Mouse (Mus musculus) cerebellum, adult 9-11 months (tissue): Measurements from ENCODE around the gene Gm43552.
"Not testable (repeated sequence)": the region's sequence is repeated elsewhere in the genome, so short reads cannot be mapped to it uniquely, and the experiment has no call there.

Experiments
- DNase-seq: peaks from one replicate; pipeline ENCODE4 v3.0.0; 2022

Gene Gm43552

DNA sequence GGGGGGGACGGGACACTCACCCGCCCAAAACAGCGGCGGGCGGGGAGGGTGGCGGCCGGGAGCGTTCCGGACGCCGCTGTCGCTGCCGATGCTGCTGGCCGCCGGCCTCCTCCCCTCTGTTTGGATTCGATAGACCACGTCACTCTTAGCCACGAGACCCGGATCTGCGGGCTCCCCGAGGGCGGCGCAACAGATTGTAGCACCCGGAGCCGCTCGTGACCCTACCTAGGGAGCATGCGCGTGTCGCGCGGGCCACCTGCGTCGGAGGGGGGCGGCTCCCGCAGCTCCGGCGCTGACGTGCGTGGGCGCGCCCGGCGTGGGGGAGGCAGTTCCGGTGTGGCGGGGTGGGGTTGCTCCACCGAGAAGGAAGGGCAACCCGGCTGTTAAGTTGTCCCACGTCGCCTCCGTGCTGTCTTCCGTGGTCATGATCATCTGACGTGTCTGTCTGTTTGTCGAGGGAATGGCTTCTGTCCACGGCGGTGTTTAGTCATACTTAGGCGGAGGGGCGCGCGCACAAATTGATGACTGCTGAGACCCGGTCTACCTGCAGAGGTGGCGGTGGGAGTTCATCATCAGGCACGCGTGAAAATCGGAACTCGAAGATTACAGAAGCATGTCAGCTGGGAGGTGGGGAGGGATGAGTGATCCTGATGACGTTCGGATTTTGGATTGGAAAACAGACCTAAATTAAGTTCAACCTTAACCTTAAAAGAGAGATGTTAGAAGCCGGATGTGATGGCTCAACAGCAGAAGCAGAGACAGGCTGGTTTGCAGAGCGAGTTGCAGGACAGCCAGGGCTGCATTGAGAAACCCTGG lies at the start of gene Gm43552:
Gene Gm43552, minus strand, starts transcription at position 118 of the 816 bp plus-strand sequence.
- DNase-seq: peak; percentile 98

DNA sequence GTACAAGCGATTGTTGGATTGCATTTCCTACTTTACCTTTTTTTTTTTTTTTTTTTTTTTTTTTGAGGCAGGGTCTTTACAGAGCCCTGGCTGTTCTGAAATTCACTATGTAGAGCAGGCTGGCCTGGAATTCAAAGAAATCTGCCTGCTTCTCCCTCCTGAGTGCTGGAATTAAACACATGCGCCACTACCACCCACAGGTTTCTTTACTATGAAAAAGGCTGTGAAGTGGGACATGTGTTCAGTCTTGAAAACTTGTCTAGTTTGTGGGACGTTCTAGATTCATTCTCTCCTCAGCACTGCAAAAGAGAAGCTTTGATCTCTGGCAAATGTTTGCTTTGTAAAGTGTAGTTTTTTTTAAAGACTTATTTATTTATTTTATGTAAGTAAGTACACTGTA lies 49.3 kb upstream of the Gm43552 start:
- no peak for DNase-seq

DNA sequence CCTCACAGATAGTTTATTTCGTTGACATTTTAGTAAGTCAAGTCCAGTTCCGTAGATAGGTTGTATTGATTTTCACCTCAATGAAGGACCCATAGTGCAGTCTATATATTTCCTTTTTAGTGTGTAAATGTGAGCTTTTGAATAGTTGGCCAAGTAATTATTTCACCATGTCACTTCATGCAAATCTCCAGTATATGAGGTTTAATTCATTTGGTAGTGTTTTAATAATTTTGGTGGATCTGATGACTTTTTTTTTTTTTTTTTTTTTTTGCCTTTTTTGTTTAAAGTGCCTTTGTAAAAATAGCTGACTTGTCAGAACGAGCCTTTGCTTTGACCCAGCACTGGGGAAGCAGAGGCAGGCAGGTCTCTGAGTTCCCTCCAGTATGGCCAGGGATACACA lies 47.2 kb upstream of the Gm43552 start:
- no peak for DNase-seq

DNA sequence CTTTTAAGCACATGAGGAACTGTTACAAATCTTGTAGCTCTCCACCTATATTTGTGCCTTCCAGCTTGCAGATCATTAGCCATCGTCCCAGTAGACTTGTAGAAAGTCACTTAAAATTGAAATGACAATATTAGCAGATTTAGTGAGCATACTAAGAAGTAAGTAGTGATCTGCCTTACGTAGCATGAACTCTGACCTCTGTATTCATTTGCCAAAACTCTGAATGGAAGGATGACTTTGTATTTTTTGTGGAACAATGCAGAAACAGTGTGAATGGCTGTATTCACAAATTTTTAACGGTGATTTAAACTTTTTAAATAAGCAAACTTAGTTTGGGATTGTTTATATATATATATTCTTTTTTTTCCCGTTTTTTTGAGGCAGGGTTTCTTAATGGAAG lies 46.2 kb upstream of the Gm43552 start:
- DNase-seq: no peak

DNA sequence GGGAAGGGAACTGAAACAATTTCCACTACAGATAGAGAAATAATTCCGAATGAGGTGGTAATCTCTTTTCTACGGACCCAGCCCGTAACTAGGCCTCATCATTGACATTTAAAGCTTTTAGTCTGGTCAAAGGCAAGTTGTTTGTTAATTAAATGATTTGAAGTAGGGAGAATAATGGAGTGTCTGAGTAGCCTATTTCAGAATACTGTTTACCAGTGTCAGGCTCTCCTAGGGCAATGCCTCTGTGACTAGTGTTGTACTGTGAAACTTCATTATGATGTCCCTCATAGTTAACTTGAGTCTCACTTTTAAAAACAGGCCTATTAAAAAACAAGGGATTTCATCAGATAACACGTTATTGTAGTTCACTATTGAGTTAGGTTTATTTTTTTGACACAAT lies 45.5 kb upstream of the Gm43552 start:
- DNase-seq: no peak

DNA sequence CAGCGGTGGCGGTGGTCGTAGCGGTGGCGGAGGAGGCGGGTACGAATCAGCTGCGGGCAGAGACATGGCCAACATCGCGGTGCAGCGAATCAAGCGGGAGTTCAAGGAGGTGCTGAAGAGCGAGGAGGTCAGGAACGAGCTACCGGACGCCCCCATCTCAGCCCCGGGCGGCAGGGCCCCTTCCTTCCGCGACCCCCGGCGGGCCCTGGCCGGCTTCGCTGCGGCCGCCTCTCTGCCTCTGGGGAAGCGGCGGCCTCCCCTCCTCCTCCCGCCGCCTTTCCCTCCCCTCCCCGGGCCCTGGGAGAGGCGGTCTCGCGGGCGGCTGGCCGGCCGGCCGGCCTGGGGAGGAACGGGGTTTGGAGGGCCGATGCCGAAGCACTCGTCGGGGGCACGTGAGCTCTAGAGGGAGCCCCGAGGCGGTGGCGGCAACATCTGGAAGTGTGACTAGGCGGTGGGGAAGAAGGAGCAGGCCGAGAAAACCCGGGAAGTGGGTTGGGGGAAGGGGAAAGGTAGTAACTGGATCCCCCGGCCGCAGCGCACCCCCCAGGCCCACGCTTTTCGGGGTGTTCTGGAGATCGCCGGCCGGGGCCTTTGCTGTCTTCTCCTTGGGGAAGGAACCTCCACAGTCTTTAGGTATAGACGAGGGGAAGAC lies 44.9 kb upstream of the Gm43552 start:
- no peak for DNase-seq

DNA sequence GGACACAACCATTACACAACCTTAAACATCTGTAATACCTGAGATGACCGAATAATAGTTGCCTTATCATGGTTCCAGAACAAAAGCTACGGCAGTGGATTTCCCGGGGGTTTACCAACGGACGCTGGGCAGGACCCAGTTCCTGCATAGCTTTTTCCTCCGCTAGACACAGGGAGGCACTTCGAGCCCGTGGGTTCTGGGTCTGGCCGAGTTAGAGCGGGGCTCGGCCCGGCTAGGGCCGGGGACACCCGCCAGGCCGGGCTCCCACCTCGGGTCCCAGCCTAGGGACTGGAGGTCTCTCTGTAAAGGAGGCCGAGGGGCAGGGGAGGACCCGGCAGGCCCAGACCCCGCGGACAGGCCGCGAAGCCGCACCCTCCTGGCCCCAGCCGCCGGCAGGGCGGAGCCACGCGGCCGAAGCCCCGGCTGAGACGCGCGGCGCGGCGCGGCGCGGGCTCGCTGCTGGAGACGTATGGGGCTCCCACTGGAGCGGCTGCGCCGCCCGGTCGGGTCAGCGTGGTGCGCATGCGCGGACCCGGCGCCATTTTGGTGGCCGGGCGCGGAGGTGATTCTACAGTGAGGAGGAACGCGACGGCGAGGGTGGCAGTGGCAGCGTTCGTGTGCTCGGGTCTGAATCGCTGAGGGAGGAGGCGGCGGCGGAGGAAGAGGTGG lies 44.3 kb upstream of the Gm43552 start, which contains the start of the genes Smim14 and Ube2k:
Gene Smim14, minus strand, starts transcription at position 434 of the 669 bp plus-strand sequence.
Gene Ube2k, plus strand, starts transcription at position 483 of the 669 bp plus-strand sequence.
- DNase-seq: peak; percentile 94

DNA sequence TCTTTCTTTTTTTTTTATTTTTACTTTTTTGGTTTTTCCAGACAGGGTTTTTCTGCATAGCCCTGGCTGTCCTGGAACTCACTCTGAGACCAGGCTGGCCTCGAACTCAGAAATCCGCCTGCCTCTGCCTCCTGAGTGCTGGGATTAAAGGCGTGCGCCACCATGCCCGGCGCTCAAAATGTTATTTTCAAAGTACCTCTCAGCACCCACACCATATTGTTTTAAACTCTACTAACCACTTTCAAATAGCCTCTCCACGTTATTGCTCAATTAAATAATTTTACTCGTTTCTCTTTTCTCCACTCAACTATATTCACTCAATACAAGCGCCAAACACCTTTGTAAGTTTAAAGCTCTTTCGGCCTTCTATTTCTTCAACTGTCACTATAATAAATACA lies 43.4 kb upstream of the Gm43552 start:
- not testable (repeated sequence) for DNase-seq

DNA sequence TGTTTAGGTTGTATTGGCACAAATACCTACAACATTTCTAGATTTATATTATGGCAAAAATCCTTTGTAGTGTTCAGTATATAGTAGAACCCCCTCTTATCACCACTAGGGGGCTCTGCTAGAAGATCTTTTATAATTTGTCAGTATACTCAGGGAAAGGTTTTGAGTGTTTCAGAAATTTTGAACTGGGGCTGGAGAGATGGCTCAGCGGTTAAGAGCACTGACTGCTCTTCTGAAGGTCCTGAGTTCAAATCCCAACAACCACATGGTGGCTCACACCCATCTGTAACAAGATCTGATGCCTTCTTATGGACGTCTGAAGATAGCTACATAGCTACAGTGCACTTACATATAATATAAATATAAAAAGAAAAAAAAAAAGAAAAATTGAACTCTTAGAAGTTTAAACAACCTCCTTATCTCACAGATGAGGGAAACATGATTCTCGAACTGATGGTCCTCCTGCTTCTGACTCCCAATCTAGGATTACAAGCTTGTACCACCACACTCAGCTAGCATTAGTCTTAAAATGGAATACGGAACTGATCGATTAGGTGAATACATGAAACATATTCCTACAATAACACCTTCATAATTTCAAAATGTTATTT lies 42.9 kb upstream of the Gm43552 start:
- DNase-seq: peak; percentile 60

DNA sequence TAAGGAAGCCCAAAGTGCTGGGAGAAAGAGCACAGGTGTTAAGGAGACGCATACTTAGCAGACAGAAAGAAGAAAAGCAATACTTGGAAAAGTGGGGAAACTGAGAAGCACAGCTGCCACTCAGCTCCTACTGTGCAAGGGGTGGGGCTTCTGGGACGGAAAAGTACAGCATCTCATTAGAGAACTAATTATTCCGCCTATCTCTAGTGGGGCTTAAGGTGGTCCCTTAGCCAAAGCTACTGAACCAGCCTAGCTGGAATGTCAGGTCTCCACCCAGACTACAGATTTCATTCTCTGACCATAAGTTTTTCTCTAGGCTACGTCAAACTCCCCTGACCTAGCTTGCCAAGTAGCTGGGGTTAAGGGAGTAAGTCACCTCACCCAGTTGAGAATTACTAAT lies 41.9 kb upstream of the Gm43552 start:
- no peak for DNase-seq

DNA sequence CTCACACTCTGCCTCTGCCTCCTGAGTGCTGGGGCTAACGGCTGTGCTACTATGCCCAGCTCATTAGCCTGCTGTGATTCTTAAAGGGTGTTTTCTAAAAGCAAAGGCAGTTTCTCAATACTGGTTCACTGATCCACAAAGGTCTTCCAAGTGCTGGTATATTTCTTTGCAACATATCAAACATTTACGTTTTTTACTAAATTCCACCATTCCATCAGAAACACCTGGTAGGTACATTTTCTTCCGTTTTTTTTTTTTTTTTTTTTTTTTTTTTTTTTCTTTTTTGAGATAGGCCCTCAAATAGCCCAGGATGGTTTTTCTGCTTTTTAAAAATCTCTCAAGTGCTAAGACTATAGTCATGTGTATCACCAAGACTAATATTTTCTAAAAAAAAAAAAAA lies 38.6 kb upstream of the Gm43552 start:
- DNase-seq: no peak

DNA sequence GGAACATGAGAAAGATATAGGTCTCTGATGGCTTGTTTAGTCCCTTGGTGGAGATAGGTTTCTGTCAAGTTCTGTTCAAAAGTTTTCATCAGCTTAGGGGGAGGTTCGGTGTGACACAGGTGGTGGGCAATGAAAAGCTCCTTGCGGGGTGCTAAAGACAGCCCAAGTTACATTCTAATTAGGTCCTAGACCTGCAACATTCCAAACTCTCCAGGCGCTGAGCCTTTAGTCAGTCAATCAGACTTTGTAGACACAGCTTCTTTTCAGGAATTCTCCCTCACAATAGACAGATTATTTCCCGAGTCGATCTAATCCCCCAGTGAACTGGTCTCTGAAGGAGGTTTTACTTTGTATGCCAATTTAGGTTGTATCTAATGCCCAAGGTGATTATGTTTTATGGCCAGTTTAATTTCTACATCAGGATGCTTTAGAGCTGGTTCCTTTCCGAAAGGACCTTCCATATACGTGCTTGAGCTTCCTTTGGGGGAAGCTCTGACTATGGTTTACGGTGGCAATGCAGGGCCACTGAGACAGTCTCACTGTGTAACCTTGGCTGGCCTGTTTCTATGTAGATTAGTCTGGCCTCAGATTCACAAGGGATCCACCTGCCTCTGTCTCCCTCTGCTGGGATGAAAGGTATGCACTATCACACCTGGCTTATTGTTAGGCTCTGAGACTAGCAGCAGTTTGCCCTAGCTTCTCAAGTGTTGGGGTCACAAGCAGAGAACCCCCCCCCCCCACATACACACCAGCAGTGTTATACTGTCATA lies 33.2 kb upstream of the Gm43552 start:
- no peak for DNase-seq

DNA sequence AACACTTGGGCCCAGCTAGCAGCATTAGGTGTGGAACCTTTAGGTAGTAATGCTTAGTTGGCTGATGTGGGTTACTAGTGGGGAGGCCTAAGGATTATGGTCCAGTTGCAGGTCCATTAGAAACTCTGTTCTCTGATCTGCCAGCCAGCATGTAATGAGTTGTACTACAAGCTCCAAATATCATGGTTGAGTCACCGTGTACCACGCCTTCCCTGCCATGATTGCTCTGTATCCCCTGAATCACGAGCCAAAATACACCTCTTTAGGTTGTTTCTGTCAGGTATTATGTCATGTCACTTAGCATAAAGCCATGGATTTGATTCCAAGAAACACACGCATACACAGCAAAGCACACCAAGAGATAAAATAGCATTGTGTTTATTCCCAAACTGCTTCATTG lies 32.2 kb upstream of the Gm43552 start:
- DNase-seq: no peak

DNA sequence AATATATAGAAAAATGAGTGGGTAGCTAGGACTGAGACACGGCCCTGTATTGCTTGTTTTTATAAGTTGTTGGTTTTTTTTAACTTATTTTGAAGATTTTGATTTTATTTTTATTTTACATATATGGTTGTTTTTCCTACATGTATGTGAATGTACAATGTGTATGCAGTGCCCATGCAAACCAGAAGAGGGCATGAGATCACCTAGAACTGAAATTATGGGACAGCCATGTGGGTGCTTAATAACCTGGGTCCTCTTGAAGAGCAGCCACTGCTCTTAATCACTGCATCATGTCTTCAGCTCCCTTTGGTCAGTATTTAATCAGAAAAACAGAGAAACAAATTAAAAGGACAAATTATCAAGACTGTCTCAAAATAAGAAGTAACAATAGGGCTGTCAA lies 29.2 kb upstream of the Gm43552 start:
- no peak for DNase-seq

DNA sequence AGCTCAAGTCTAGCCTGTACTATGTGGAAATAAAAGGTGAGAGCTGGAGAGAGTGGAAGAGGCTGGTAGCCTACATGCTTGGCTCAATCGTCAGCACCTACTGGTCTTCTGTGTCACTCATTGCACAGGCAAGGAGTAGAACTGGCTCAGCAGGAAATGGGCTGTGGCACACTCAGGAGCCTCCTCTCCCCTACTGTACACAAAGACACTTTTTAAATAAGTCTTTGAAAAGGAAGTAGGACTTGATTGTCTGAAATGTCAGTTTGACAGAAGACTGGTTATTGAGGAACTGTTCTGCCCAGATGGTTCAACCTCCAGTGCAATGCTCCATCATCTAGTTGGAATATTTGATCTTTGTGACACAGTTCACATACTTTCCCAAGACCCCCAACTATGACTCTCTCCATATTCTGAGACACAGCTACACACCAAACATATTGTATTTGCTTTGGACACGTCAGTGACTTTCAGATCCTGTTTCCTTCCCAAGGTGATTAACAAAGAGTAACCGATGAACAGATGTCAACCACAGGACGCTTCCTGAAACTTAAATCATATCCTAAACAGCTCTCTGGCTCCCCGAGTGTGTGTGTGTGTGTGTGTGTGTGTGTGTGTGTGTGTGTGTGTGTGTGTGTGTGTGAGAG lies 22.1 kb upstream of the Gm43552 start:
- DNase-seq: no peak

DNA sequence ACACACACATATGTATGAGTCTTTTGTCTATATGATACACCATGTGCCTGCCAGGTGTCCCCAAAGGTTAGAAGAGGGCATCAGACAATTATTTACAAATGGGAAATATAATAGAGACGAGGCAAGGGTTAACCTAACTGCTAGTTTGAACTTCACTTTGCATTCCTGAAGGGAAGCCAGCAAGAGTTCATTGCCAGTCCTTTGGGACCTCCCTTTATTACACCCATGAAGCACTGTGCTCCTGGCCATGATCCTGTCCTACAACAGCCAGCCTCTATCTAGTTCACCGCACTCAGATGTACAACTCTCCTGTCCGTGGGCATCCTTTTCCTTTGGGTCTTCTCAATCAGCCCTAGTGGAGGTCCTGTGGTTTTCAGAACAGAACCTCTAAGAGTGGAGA lies 20.9 kb upstream of the Gm43552 start:
- DNase-seq: no peak

DNA sequence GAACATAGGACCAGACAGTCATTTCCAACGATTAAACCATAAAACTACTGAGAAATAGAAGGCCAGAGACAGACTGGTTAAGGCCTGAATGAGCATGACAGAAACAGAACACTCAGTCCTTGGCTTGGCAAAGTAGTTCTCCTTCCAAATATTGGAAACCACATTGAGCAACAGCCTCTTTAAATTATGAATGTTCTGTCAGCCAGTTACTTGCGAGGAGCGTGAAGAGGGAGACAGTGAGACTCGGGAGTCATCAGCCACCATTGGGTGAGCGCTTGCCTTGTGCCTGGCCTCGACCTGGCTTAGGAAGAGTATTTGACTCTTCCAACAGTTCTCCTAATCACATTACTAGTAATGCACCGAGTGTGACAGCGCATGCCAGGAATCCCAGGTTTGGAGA lies 15.8 kb upstream of the Gm43552 start:
- DNase-seq: no peak

DNA sequence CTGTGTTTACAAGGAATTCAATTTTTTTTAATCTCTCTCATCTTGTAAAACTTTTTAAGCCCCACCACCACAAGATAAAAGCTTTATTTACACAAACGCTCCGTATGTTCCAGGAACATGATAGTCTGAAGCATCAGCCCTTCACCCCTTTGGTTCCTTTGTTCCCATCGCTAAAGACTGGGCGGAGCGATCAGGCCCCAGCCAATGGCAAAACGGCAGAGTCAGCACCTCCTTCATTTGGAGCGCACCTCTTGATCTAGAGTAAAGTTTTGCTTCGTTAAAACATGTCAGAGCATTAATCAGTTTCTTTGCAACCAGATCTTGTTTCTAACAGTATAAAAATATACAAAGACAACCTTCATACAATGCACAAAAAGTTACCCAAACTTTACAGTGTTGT lies 13.2 kb upstream of the Gm43552 start:
- no peak for DNase-seq

DNA sequence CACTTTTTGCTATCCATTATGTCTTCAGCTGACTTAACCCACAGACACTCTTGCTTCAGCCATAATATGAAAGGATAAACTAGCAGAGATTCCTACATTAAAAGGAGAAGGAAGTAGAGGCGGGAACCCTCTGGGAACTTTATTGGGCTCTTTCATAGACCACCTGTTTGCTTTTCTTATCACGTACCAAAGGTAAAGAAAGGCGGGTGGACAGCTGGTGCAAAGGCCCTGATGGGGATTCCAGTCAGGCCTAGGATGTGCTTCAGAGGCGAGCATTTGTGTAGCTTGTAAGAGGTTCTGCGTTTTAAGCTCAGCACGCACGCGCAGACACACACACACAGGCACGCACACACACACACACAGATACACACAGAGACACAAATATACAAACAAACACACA lies 8.8 kb upstream of the Gm43552 start:
- no peak for DNase-seq

DNA sequence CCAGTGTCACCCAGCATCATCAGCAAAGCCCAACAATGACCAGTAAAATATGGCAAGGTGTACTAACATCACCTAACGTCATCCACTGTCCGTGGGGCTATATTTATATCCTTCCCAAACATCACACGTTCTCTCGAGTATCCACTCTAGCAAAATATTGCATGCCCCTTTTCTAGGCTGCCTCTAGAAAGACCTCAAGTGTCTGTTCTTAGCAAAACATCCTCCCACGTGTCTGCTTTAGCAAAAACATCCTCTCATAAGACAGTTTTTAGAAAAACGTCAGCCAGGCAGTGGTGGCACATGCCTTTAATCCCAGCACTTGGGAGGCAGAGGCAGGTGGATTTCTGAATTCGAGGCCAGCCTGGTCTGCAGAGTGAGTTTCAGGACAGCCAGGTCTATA lies 7.6 kb upstream of the Gm43552 start:
- no peak for DNase-seq

DNA sequence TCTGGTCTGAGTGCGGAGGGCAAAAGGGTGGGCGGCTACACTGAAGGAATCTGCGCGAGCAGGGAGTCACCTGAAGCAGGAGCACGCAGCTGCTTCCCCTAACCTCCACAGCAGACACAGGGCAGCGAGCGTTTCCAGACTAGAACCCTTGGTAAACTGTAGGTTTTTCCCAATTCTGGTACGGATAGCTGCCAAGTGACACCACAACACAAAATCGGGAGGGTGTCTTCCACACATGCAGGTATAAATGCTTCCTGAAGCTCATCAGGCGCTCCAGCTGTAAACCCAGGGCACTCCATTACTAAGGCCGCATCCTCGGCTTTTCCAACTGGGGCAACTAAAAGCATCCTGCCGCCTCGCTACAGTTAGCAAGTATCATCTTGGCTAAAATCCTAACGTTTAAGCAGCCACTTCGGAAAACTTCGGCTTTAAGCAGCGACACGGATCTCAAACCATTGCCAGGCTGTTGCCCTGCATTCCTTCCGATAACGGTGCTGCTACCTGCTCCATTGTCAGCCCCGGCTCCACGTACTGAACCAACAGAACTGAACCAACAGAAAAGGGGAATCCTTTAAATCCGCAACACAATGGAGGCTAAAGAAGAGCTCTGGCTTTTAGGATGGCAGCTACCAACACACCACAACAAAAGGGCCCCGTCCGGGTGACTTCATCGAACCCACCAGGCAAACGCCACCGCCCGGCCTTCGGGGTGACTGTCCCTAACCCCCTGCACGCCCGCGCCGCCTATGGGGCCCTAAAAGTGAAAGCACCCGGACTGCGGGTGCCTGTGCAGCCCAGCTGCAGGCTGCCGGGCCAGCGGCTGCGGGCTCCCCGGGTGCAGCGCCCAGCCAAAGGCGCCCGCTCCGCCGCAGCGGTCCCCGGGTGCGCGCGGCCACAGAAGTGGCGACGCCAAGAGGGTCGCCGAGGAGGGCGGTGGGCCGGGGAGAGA lies 592 bp downstream of the Gm43552 start:
- peak; percentile 80 for DNase-seq
